Mouse (Mus musculus): ENCODE data around the gene 2510009E07Rik.

GRCm38 (mm10) chr16:21742898-21743297 lies 48.4 kb upstream of the 2510009E07Rik start:
- TF ChIP-seq CTCF (IDR thresholded peaks at IDR 0.05; ENCODE audit: insufficient read depth, low read depth, low read length) (no peak), POLR2A (IDR thresholded peaks at IDR 0.05; ENCODE audit: insufficient read depth, low read depth, low read length) (no peak)
